Mouse (Mus musculus): Measurements from ENCODE around the gene Rbms3. TPM values are rescaled to one million over a fixed set of nuclear protein-coding genes. Genes with fewer than 3 reads are reported as not detected.

The Rbms3 gene
- polyA plus RNA-seq, 1 experiment from 2014 or later, result 15.2 TPM

- no peak for DNase-seq (ENCODE audit: low spot score)
Observed at GRCm38 (mm10) chr9:117491866-117492265, 137.8 kb downstream of the Rbms3 start.

GRCm38 (mm10) chr9:117484396-117484795, 145.3 kb downstream of the Rbms3 start:
- DNase-seq (ENCODE audit: low spot score), result peak; percentile 4

GRCm38 (mm10) chr9:117476753-117477152, 153.0 kb downstream of the Rbms3 start:
- no peak for DNase-seq (ENCODE audit: low spot score)

- DNase-seq (ENCODE audit: low spot score), result no peak
Observed at GRCm38 (mm10) chr9:117452816-117453215, 176.9 kb downstream of the Rbms3 start.

- DNase-seq (ENCODE audit: low spot score), result no peak
Observed at GRCm38 (mm10) chr9:117442611-117443010, 187.1 kb downstream of the Rbms3 start.

- no peak for DNase-seq (ENCODE audit: low spot score)
Observed at GRCm38 (mm10) chr9:117435856-117436255, 193.9 kb downstream of the Rbms3 start.

GRCm38 (mm10) chr9:117430670-117431069, 199.0 kb downstream of the Rbms3 start:
- DNase-seq (ENCODE audit: low spot score), result no peak

GRCm38 (mm10) chr9:117429217-117430105, 200.3 kb downstream of the Rbms3 start:
- DNase-seq (ENCODE audit: low spot score), result no peak

GRCm38 (mm10) chr9:117423259-117423658, 206.5 kb downstream of the Rbms3 start:
- DNase-seq (ENCODE audit: low spot score), result no peak

- DNase-seq (ENCODE audit: low spot score), result no peak
Observed at GRCm38 (mm10) chr9:117419874-117420485, 209.7 kb downstream of the Rbms3 start.

- DNase-seq (ENCODE audit: low spot score), result no peak
Observed at GRCm38 (mm10) chr9:117413181-117413580, 216.5 kb downstream of the Rbms3 start.

- no peak for DNase-seq (ENCODE audit: low spot score)
Observed at GRCm38 (mm10) chr9:117412584-117412983, 217.1 kb downstream of the Rbms3 start.

- DNase-seq (ENCODE audit: low spot score), result no peak
Observed at GRCm38 (mm10) chr9:117404621-117405020, 225.1 kb downstream of the Rbms3 start.

- peak; percentile 2 for DNase-seq (ENCODE audit: low spot score)
Observed at GRCm38 (mm10) chr9:117400262-117400671, 229.4 kb downstream of the Rbms3 start.

- DNase-seq (ENCODE audit: low spot score), result no peak
Observed at GRCm38 (mm10) chr9:117397071-117397470, 232.6 kb downstream of the Rbms3 start.

- DNase-seq (ENCODE audit: low spot score), result no peak
Observed at GRCm38 (mm10) chr9:117396586-117396985, 233.1 kb downstream of the Rbms3 start.

GRCm38 (mm10) chr9:117393626-117394525, 235.8 kb downstream of the Rbms3 start:
- no peak for DNase-seq (ENCODE audit: low spot score)

GRCm38 (mm10) chr9:117388024-117388423, 241.7 kb downstream of the Rbms3 start:
- no peak for DNase-seq (ENCODE audit: low spot score)

- no peak for DNase-seq (ENCODE audit: low spot score)
Observed at GRCm38 (mm10) chr9:117380876-117381275, 248.8 kb downstream of the Rbms3 start.

- DNase-seq (ENCODE audit: low spot score), result no peak
Observed at GRCm38 (mm10) chr9:117380076-117380475, 249.6 kb downstream of the Rbms3 start.

- DNase-seq (ENCODE audit: low spot score), result no peak
Observed at GRCm38 (mm10) chr9:117379448-117379983, 250.2 kb downstream of the Rbms3 start.
